In genomic region chr5:67227682-67228444, GRCm38 (mm10) we compare ENCODE assay signal across 18 mouse cellular contexts. TPM values are rescaled to one million over a fixed set of nuclear protein-coding genes. Genes with fewer than 3 reads are reported as not detected.
A peak's percentile ranks its signal among the peaks of the same experiment; 100 is the strongest.
DNase-seq lines count a peak whose midpoint lies in the region; ATAC-seq and TF ChIP-seq lines count a peak whose summit lies in the region.
"Had no signal": no experiment of that assay in that cellular context is flagged by ENCODE, and none has a peak within 500 bp of the region (broad histone marks: within the 10 kb centered on the region; RNA-seq: fewer than 3 reads in every experiment).

No protein-coding gene starts in this region.

- peak overlapping the region; percentile 35; the same call in 1 of the 2 replicates for H3K4me2 ChIP-seq in heart, embryonic 11.5 days
- H3K4me2 ChIP-seq in embryonic facial prominence, embryonic 15.5 days (replicated peaks), result no peak overlapping the region
- H3K4me2 ChIP-seq: embryonic facial prominence, embryonic 12.5 days; forebrain, embryonic 13.5 days; limb, embryonic 15.5 days; lung, embryonic 15.5 days had no signal

- ATAC-seq in heart, embryonic 11.5 days (replicated peaks; ENCODE audit: insufficient number of reproducible peaks, low FRiP score, low TSS enrichment), result no peak
- no peak for ATAC-seq in embryonic facial prominence, embryonic 15.5 days (ENCODE audit: insufficient number of reproducible peaks, low FRiP score, low TSS enrichment, low read depth)
- ATAC-seq: forebrain, embryonic 13.5 days had no signal

- DNase-seq in heart, adult 9 months (ENCODE audit: low spot score in 2 of 2), result no peak
- peak; percentile 19 for DNase-seq in Muller cell, postnatal 12 days (ENCODE audit: inconsistent ontology term)
- DNase-seq in limb, embryonic 10.5 days (ENCODE audit: low spot score), result peak; percentile 56
- no peak for DNase-seq in cerebellum, adult 2 months
- DNase-seq in lung, postnatal 25 days (ENCODE audit: low spot score), result no peak
- DNase-seq in urinary bladder, postnatal 14 days (ENCODE audit: low spot score), result no peak
- DNase-seq: cerebellum, adult 9-10 months; gastrocnemius, postnatal 14 days; heart, postnatal 14 days; kidney, postnatal 10 days; right cerebral cortex, postnatal 14 days; thymus, postnatal 25 days had no signal

- H3K9ac ChIP-seq in heart, embryonic 11.5 days (ENCODE audit: low read depth, low read length), result no peak overlapping the region
- H3K9ac ChIP-seq in embryonic facial prominence, embryonic 15.5 days, result no peak overlapping the region
- H3K9ac ChIP-seq: embryonic facial prominence, embryonic 12.5 days; forebrain, embryonic 13.5 days; limb, embryonic 15.5 days; lung, embryonic 15.5 days had no signal

- no peaks in the 10 kb centered on the region for H3K36me3 ChIP-seq in heart, embryonic 11.5 days (ENCODE audit: control insufficient read depth, insufficient read depth, low read length)
- no peaks in the 10 kb centered on the region for H3K36me3 ChIP-seq in embryonic facial prominence, embryonic 15.5 days
- H3K36me3 ChIP-seq in limb, embryonic 10.5 days, result no peaks in the 10 kb centered on the region
- H3K36me3 ChIP-seq: embryonic facial prominence, embryonic 12.5 days; limb, embryonic 15.5 days; lung, embryonic 15.5 days had no signal

- TF ChIP-seq CTCF in cerebellum, adult 2 months (IDR thresholded peaks at IDR 0.05; ENCODE audit: borderline replicate concordance, insufficient read depth, low read depth, low read length), result no peak

- no peak overlapping the region for H3K27ac ChIP-seq in heart, embryonic 11.5 days (ENCODE audit: low read depth, low read length)
- no peak overlapping the region for H3K27ac ChIP-seq in embryonic facial prominence, embryonic 15.5 days (replicated peaks)
- H3K27ac ChIP-seq in limb, embryonic 10.5 days, result no peak overlapping the region
- H3K27ac ChIP-seq in cerebellum, adult 2 months (ENCODE audit: insufficient read depth, low read length), result no peak overlapping the region
- H3K27ac ChIP-seq: embryonic facial prominence, embryonic 12.5 days; forebrain, embryonic 13.5 days; limb, embryonic 15.5 days; lung, embryonic 15.5 days had no signal

- TF ChIP-seq POLR2A in cerebellum, adult 2 months (IDR thresholded peaks at IDR 0.05; ENCODE audit: borderline replicate concordance, insufficient read depth, low read length), result no peak

- peaks cover 95% of the 10 kb centered on the region for H3K27me3 ChIP-seq in heart, embryonic 11.5 days (ENCODE audit: control insufficient read depth, insufficient read depth, low read length)
- H3K27me3 ChIP-seq in embryonic facial prominence, embryonic 15.5 days, result peaks cover 97% of the 10 kb centered on the region
- H3K27me3 ChIP-seq in limb, embryonic 10.5 days (ENCODE audit: low read depth, poor library complexity, severe bottlenecking), result peaks cover 100% of the 10 kb centered on the region
- H3K27me3 ChIP-seq in cerebellum, adult 2 months (ENCODE audit: control insufficient read depth, insufficient read depth, low read length), result peaks cover 30% of the 10 kb centered on the region; the same call in 1 of the 2 replicates

- 2% methylated on average over 14 of the region's 15 CpGs for WGBS in heart, embryonic 11.5 days (ENCODE audit: insufficient replicate concordance)
- 2% methylated on average over 15 of the region's 15 CpGs for WGBS in embryonic facial prominence, embryonic 15.5 days
- under 1% methylated on average over 15 of the region's 15 CpGs for whole genome bisulfite sequencing in limb, embryonic 10.5 days
- 3% methylated on average over 15 of the region's 15 CpGs for WGBS in cerebellum, adult 2 months

- H3K4me3 ChIP-seq in heart, embryonic 11.5 days (ENCODE audit: low read depth, low read length), result no peak overlapping the region; the same call in 1 of the 2 replicates
- H3K4me3 ChIP-seq in embryonic facial prominence, embryonic 15.5 days (replicated peaks), result 0 out of 2 replicates have a peak overlapping the region, but pooled peaks have one; percentile 5
- no peak overlapping the region for H3K4me3 ChIP-seq in limb, embryonic 10.5 days
- H3K4me3 ChIP-seq in cerebellum, adult 2 months (replicated peaks; ENCODE audit: insufficient read depth, low read depth, low read length), result no peak overlapping the region
- H3K4me3 ChIP-seq: embryonic facial prominence, embryonic 12.5 days; forebrain, embryonic 13.5 days; limb, embryonic 15.5 days; lung, embryonic 15.5 days had no signal

- H3K4me1 ChIP-seq in heart, embryonic 11.5 days (ENCODE audit: control insufficient read depth, insufficient read depth, low read length), result peaks cover 5% of the 10 kb centered on the region; the same call in 1 of the 2 replicates
- peaks cover 23% of the 10 kb centered on the region for H3K4me1 ChIP-seq in embryonic facial prominence, embryonic 15.5 days
- peaks cover 31% of the 10 kb centered on the region for H3K4me1 ChIP-seq in limb, embryonic 10.5 days
- 0 out of 2 replicates have a peak, but pooled peaks cover 4% of the 10 kb centered on the region for H3K4me1 ChIP-seq in cerebellum, adult 2 months (ENCODE audit: control insufficient read depth, insufficient read depth, low read length)

- no peaks in the 10 kb centered on the region; the same call in 1 of the 2 replicates for H3K9me3 ChIP-seq in heart, embryonic 11.5 days (replicated peaks; ENCODE audit: control insufficient read depth, low read length)
- no peaks in the 10 kb centered on the region for H3K9me3 ChIP-seq in embryonic facial prominence, embryonic 15.5 days (replicated peaks)
- H3K9me3 ChIP-seq in limb, embryonic 10.5 days (replicated peaks), result 0 out of 2 replicates have a peak, but pooled peaks cover 3% of the 10 kb centered on the region
- H3K9me3 ChIP-seq: forebrain, embryonic 13.5 days had no signal

RNA-seq across cellular contexts. Expression of gene Tmem33, which starts 32.5 kb away (rescaled TPM):
- 57.2 and 61.3 TPM in 2 replicates for polyA plus RNA-seq in heart, embryonic 11.5 days (2014; fragmentation: Nextera tagmentation; extraction: Ambion mirVana)
- polyA plus RNA-seq in embryonic facial prominence, embryonic 15.5 days (2015; fragmentation: Nextera tagmentation; extraction: Ambion mirVana), result 76.1 and 85.2 TPM in 2 replicates
- polyA plus RNA-seq in limb, embryonic 10.5 days (2016; fragmentation: Nextera tagmentation; extraction: Ambion mirVana), result 99.6 and 111 TPM in 2 replicates
- polyA plus RNA-seq in cerebellum, adult 2 months (2012; rRNA removed), result 61.1 and 64.2 TPM in 2 replicates

Comparison
In these comparisons a context has a peak if more than half of its experiments do, and no peak if none do; other contexts are left out.
1. DNase-seq: peak in Muller cell, postnatal 12 days (single experiment) and limb, embryonic 10.5 days (single experiment); none in heart, adult 9 months (0 of 2), cerebellum, adult 2 months (0 of 2), lung, postnatal 25 days (single experiment) and urinary bladder, postnatal 14 days (single experiment).